Mouse (Mus musculus): ENCODE data around the gene Prok1.

GRCm38 (mm10) chr3:107229822-107230221, 9.7 kb downstream of the Prok1 start:
- no peak for TF ChIP-seq CTCF (IDR thresholded peaks at IDR 0.05; ENCODE audit: low read depth)
- peak; percentile 71 for TF ChIP-seq EP300 (IDR thresholded peaks at IDR 0.05; ENCODE audit: low read depth)

All from liver, postnatal 0 days (tissue).